Mouse (Mus musculus) thymus, adult 2 months (tissue): ENCODE data around the gene Tra2b.

Experiments used
- CTCF ChIP-seq: fragments of 200-500 bp; IDR thresholded peaks from 2 replicates; pipeline ENCODE4 v1.5.1; 2012; ENCODE audit warnings: mild to moderate bottlenecking, control low read depth, low read length, moderate library complexity, borderline replicate concordance; ENCODE audit not compliant: control insufficient read depth, poor library complexity, insufficient read depth; ENCODE audit errors: extremely low read depth
- POLR2A ChIP-seq: fragments of 200-500 bp; IDR thresholded peaks from 2 replicates; pipeline ENCODE4 v1.6.1; 2012; ENCODE audit warnings: mild to moderate bottlenecking, low read length, control low read depth, moderate library complexity; ENCODE audit not compliant: control insufficient read depth, poor library complexity, insufficient read depth; ENCODE audit errors: extremely low read depth

- TF ChIP-seq CTCF, result peak; percentile 43; the same call in 1 of the 2 replicates
- TF ChIP-seq POLR2A, result no peak
These were observed 29.0 kb downstream of the Tra2b start for GRCm38 (mm10) chr16:22236814-22237213.
